Mouse (Mus musculus) megakaryocyte, embryonic 14.5 days (primary cell): ENCODE results near the gene Mttp. TPM values are rescaled to one million over a fixed set of nuclear protein-coding genes. Genes with fewer than 3 reads are reported as not detected.

Experiments
- H3K27me3 ChIP-seq: replicated peaks from 2 replicates; pipeline ENCODE3; 2012; ENCODE audit warnings: inconsistent platforms
- H3K36me3 ChIP-seq: replicated peaks from 2 replicates; pipeline ENCODE3; 2012; ENCODE audit warnings: low read length, inconsistent platforms, mixed read lengths
- H3K4me1 ChIP-seq: 2 replicates; pipeline ENCODE4 v1.6.1; 2012; ENCODE audit warnings: inconsistent platforms
- H3K4me3 ChIP-seq: replicated peaks from 2 replicates; pipeline ENCODE3; 2012; ENCODE audit warnings: moderate library complexity, mild to moderate bottlenecking, inconsistent platforms
- H3K9me3 ChIP-seq: 2 replicates; pipeline ENCODE4 v1.6.1; 2012; ENCODE audit warnings: inconsistent platforms
- FLI1 ChIP-seq: IDR thresholded peaks from 2 replicates; pipeline ENCODE4 v1.6.1; 2012; ENCODE audit warnings: low read length, inconsistent platforms, mixed read lengths
- GATA1 ChIP-seq: IDR thresholded peaks from 3 replicates; pipeline ENCODE4 v1.6.1; 2012; ENCODE audit warnings: mixed read lengths, low read length, inconsistent platforms, borderline replicate concordance
- polyA plus RNA-seq: library from polyadenylated mRNA; stranded (reverse); fragments of >175 nt; gene quantifications from 2 replicates; pipeline ENCODE4 v1.2.3, GENCODE M21; 2012; ENCODE audit warnings: low replicate concordance; ENCODE audit not compliant: insufficient read depth

Mttp gene
- polyA plus RNA-seq, 1 experiment: 0.41 TPM

DNA sequence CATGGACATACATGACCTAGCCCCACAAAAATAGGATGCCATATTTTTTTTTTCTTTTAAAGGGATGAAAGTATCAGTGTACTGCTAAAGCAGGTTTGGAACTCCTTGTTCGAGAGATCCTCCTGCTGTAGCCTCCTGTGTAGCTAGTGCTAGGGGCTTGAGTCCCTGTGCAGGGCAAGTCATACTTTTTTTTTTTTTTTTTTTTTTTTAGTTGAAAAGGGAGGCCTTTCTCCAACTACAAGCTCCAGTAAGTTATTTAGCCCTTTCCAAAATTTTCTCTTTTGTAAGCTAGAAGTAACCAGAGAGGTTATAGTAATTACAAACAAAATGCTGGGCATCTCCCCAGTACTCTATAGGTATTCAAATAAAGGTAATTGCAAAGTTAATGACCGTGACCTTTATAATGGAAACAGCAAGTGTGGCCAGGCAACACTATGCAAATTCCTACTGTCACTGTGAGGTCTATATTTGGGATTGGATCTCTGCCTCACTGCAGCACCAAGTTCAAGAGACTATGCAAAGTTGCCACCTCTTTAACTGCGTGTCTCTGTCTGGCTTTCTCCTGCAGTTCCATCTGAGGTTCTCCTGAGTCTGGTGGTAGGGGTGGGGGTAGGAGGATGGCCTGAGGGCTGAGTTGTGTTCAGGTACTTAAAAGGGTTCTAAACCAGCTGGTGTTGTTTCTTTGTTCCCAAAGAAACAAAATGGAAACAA is 103.0 kb downstream of the Mttp start:
- TF ChIP-seq GATA1 (no peak), FLI1 (no peak)
- H3K4me1 ChIP-seq: peaks cover 8% of the 10 kb centered on the region
- no peaks in the 10 kb centered on the region for H3K9me3 ChIP-seq
- no peaks in the 10 kb centered on the region for H3K27me3 ChIP-seq
- H3K36me3 ChIP-seq: no peaks in the 10 kb centered on the region
- H3K4me3 ChIP-seq: no peak overlapping the region

DNA sequence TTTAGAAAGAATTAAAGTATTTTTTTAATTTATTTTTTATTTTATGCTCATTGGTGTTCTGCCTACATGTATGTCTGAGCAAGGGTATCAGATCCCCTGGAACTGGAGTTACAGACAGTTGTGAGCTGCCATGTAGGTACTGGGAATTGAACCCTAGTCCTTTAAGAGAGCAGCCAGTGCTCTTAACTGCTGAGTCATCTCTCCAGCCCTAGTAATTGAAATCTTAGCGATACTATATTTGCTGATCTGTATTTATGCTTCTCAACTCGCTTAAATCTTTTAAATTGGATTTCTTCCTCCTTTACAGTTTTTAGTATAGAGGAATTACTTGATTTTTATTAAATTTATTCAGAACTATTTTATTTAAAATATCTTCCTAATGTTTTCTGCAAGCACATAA is 103.8 kb downstream of the Mttp start:
- TF ChIP-seq GATA1 (no peak), FLI1 (no peak)
- no peaks in the 10 kb centered on the region for H3K27me3 ChIP-seq
- no peaks in the 10 kb centered on the region for H3K9me3 ChIP-seq
- H3K4me3 ChIP-seq: no peak overlapping the region
- H3K36me3 ChIP-seq: no peaks in the 10 kb centered on the region
- H3K4me1 ChIP-seq: peaks cover 8% of the 10 kb centered on the region

Other genes starting within 250 kb of the Mttp start
- 5.9 and 25.2 TPM in 2 replicates for gene Lamtor3, start 226.5 kb downstream of the Mttp start, polyA plus RNA-seq
- 8.0 and 32.0 TPM in 2 replicates for gene Dapp1, start 163.4 kb downstream of the Mttp start, polyA plus RNA-seq
- 0.03 TPM in 1 of 2 replicates, not detected in the other for gene 1110002E22Rik, start 79.9 kb downstream of the Mttp start, polyA plus RNA-seq
- gene Gm5105, start 77.6 kb downstream of the Mttp start, polyA plus RNA-seq: not detected in 2 replicates
- 0.78 and 3.1 TPM in 2 replicates for gene Trmt10a, start 1.5 kb downstream of the Mttp start, polyA plus RNA-seq
- not detected in 2 replicates for gene 4930579F01Rik, start 48.9 kb upstream of the Mttp start, polyA plus RNA-seq
- gene Adh7, start 72.8 kb upstream of the Mttp start, polyA plus RNA-seq: not detected in 2 replicates
- 0.11 TPM in 1 of 2 replicates, not detected in the other for gene Adh1, start 116.0 kb upstream of the Mttp start, polyA plus RNA-seq
- not detected in 2 replicates for gene Adh6a, start 168.3 kb upstream of the Mttp start, polyA plus RNA-seq
- gene Adh6b, start 196.8 kb upstream of the Mttp start, polyA plus RNA-seq: not detected in 2 replicates